49 mouse cellular contexts compared by ENCODE assay signal in genomic region chr4:120544896-120545295, GRCm38 (mm10). TPM values are rescaled to one million over a fixed set of nuclear protein-coding genes. Genes with fewer than 3 reads are reported as not detected.
"Had no signal": no experiment of that assay in that cellular context is flagged by ENCODE, and none has a peak within 500 bp of the region (broad histone marks: within the 10 kb centered on the region; RNA-seq: fewer than 3 reads in every experiment).

No protein-coding gene starts in this region.

- H3K4me3 ChIP-seq: heart, embryonic 12.5 days; heart, embryonic 13.5 days; heart, embryonic 15.5 days; hindbrain, embryonic 10.5 days; hindbrain, embryonic 12.5 days; hindbrain, embryonic 13.5 days; hindbrain, embryonic 15.5 days; intestine, embryonic 15.5 days; kidney, embryonic 15.5 days; layer of hippocampus, adult 2 months; left cerebral cortex, adult 2 months had no signal

- H3K27ac ChIP-seq: heart, embryonic 13.5 days; heart, embryonic 15.5 days; hindbrain, embryonic 10.5 days; hindbrain, embryonic 12.5 days; hindbrain, embryonic 13.5 days; hindbrain, embryonic 14.5 days; hindbrain, embryonic 15.5 days; hindbrain, postnatal 0 days; intestine, embryonic 15.5 days; kidney, embryonic 15.5 days; kidney, postnatal 0 days; layer of hippocampus, adult 2 months; left cerebral cortex, adult 2 months had no signal

- H3K27me3 ChIP-seq: heart, embryonic 12.5 days; heart, embryonic 13.5 days; heart, embryonic 15.5 days; hindbrain, embryonic 12.5 days; hindbrain, embryonic 13.5 days; hindbrain, embryonic 15.5 days; intestine, embryonic 15.5 days; kidney, embryonic 15.5 days had no signal

- DNase-seq: heart, postnatal 10 days; heart, postnatal 14 days; heart, postnatal 36 days; heart, postnatal 4 days; kidney, adult 11 months; kidney, adult 18-20 months; kidney, adult 2 months; kidney, adult 8-10 months; kidney, adult 9 months; kidney, postnatal 10 days; kidney, postnatal 14 days; kidney, postnatal 25 days; kidney, postnatal 36 days; kidney, postnatal 4 days; layer of hippocampus, adult 9-11 months; layer of hippocampus, postnatal 36 days had no signal

- H3K4me1 ChIP-seq: heart, embryonic 12.5 days; heart, embryonic 13.5 days; heart, embryonic 15.5 days; hindbrain, embryonic 10.5 days; hindbrain, embryonic 12.5 days; hindbrain, embryonic 13.5 days; hindbrain, embryonic 15.5 days; intestine, embryonic 15.5 days; kidney, embryonic 15.5 days had no signal

- H3K9ac ChIP-seq: heart, embryonic 12.5 days; heart, embryonic 13.5 days; heart, embryonic 15.5 days; hindbrain, embryonic 12.5 days; hindbrain, embryonic 13.5 days; hindbrain, embryonic 14.5 days; hindbrain, embryonic 15.5 days; intestine, embryonic 15.5 days; kidney, embryonic 15.5 days had no signal

RNA-seq across cellular contexts. Expression of gene Slfnl1, which starts 12.9 kb away (rescaled TPM):
- total RNA-seq: heart, postnatal 25 days; heart, postnatal 36 days; hematopoietic stem cell, adult 5-6 weeks had no signal
- polyA plus RNA-seq: heart, embryonic 12.5 days; heart, embryonic 14.5 days; heart, embryonic 15.5 days; hindbrain, embryonic 10.5 days; hindbrain, embryonic 12.5 days; hindbrain, embryonic 13.5 days; hindbrain, embryonic 14.5 days; hindbrain, embryonic 16.5 days; hindbrain, postnatal 0 days; inflammation-experienced regulatory T-cells, adult 6 months; intestine, embryonic 14.5 days; intestine, embryonic 15.5 days; intestine, embryonic 16.5 days; intestine, postnatal 0 days; kidney, embryonic 14.5 days; kidney, embryonic 15.5 days; kidney, embryonic 16.5 days; kidney, postnatal 0 days had no signal

RNA-seq across cellular contexts. Expression of gene Gm8439, which starts 43.6 kb away (rescaled TPM):
- total RNA-seq: heart, postnatal 10 days; heart, postnatal 14 days; heart, postnatal 25 days; heart, postnatal 36 days; heart, postnatal 4 days; hematopoietic stem cell, adult 5-6 weeks; hindbrain, postnatal 0 days; layer of hippocampus, adult 2 months; layer of hippocampus, adult 8-10 months; layer of hippocampus, postnatal 10 days; layer of hippocampus, postnatal 14 days; layer of hippocampus, postnatal 25 days; layer of hippocampus, postnatal 36 days; left cerebral cortex, adult 18-20 months; left cerebral cortex, adult 2 months; left cerebral cortex, adult 8-10 months had no signal
- polyA plus RNA-seq: heart, embryonic 12.5 days; heart, embryonic 14.5 days; heart, embryonic 15.5 days; heart, embryonic 16.5 days; hindbrain, embryonic 10.5 days; hindbrain, embryonic 11.5 days; hindbrain, embryonic 12.5 days; hindbrain, embryonic 13.5 days; hindbrain, embryonic 14.5 days; hindbrain, embryonic 15.5 days; hindbrain, embryonic 16.5 days; hindbrain, postnatal 0 days; inflammation-experienced regulatory T-cells, adult 6 months; intestine, embryonic 14.5 days; intestine, embryonic 15.5 days; intestine, embryonic 16.5 days; intestine, postnatal 0 days; kidney, adult 2 months; kidney, embryonic 14.5 days; kidney, embryonic 15.5 days; kidney, embryonic 16.5 days; large intestine, adult 2 months had no signal
